Mouse (Mus musculus): Measurements from ENCODE around the gene Gpam. TPM values are rescaled to one million over a fixed set of nuclear protein-coding genes. Genes with fewer than 3 reads are reported as not detected.

Gpam gene
- polyA plus RNA-seq, 1 experiment from 2014 or later, result 24.2 TPM

DNA sequence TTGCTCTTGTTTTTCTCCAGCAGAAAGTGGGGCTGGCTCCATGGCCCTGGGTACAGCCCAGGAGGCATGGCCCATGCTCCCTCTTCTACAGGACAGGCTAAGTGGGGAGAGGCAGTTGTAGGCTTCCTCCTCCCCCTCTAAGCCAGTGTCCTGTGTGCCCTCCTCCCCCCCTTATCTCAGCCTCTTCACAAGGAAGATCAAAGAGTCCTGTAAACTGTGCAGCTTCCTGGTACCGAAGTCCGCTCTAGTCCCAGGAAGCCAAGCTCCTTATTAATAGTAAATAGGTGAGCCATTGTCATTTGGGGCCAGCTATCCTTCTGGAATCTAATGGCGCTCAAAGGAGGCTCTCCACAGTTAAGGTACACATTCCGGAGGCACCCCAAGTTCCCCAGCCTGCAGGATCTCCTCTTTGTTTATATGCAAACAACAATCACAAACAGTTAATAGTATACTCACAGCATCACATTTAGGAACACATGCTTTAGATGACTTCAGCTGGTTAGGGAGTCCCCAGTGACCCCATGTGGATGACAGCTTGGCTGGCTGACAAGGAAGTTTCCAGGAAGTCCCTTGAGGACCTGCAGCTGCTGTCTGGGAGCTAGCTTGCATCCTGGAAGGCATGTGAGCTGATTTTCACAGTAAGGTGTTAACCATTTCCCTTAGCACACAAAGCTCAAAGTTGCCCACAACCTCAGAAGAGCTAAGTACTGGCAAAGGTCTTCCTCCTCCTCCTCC, 9.8 kb upstream of the Gpam start:
- ATAC-seq, result no peak

DNA sequence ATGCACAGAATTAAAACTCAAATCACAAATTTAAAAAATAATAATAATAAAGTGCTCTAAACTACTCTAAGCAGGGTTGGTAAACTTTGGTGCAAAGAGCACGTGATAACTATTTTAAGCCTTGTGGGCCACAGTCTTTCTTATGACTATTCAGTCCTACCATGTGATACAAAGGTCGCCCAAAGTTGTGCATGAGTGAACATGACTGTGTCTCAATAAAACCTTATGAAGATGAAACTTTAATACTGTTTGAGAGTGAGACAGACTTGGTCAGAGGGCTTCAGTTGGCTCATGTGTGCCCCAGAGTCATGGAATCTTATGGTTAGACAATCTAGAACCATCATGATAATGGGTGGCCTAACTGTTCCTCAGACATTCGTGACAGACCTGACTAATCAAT, 8.9 kb upstream of the Gpam start:
- Histone ChIP-seq H3K27me3 (ENCODE audit: insufficient read depth, low read length) (no peaks in the 10 kb centered on the region), H3K9ac (replicated peaks) (no peak overlapping the region), H3K36me3 (replicated peaks; ENCODE audit: insufficient read depth, low read length) (no peaks in the 10 kb centered on the region), H3K9me3 (ENCODE audit: low read length) (no peaks in the 10 kb centered on the region), H3K27ac (ENCODE audit: low read depth) (no peak overlapping the region), H3K4me1 (ENCODE audit: insufficient read depth) (peaks cover 32% of the 10 kb centered on the region), H3K4me2 (ENCODE audit: low read depth, low read length) (no peak overlapping the region), H3K4me3 (ENCODE audit: low read depth, low read length) (no peak overlapping the region)
- TF ChIP-seq CTCF (IDR thresholded peaks at IDR 0.05; ENCODE audit: low read depth), result no peak
- no peak for TF ChIP-seq EP300 (IDR thresholded peaks at IDR 0.05; ENCODE audit: low read depth)
- WGBS (ENCODE audit: insufficient replicate concordance), result 69% methylated on average over 3 of the region's 3 CpGs
- no peak for DNase-seq
- ATAC-seq, result no peak

More for the DNA sequence above, 9.8 kb upstream of the Gpam start:
- peaks cover 29% of the 10 kb centered on the region for H3K4me1 ChIP-seq (ENCODE audit: insufficient read depth)
- no peak overlapping the region for H3K9ac ChIP-seq (replicated peaks)
- no peaks in the 10 kb centered on the region for H3K27me3 ChIP-seq (ENCODE audit: insufficient read depth, low read length)
- TF ChIP-seq CTCF (IDR thresholded peaks at IDR 0.05; ENCODE audit: low read depth) (no peak), EP300 (IDR thresholded peaks at IDR 0.05; ENCODE audit: low read depth) (no peak)
- DNase-seq, result peak; percentile 36
- no peaks in the 10 kb centered on the region for H3K36me3 ChIP-seq (replicated peaks; ENCODE audit: insufficient read depth, low read length)
- H3K27ac ChIP-seq (ENCODE audit: low read depth), result no peak overlapping the region
- H3K4me2 ChIP-seq (ENCODE audit: low read depth, low read length), result no peak overlapping the region
- no peak overlapping the region for H3K4me3 ChIP-seq (ENCODE audit: low read depth, low read length)
- no peaks in the 10 kb centered on the region for H3K9me3 ChIP-seq (ENCODE audit: low read length)
- WGBS (ENCODE audit: insufficient replicate concordance), result 47% methylated on average over 4 of the region's 4 CpGs

- TF ChIP-seq CTCF (IDR thresholded peaks at IDR 0.05; ENCODE audit: low read depth), result no peak
- no peak for TF ChIP-seq EP300 (IDR thresholded peaks at IDR 0.05; ENCODE audit: low read depth)
- H3K9ac ChIP-seq (replicated peaks), result no peak overlapping the region
- ATAC-seq, result no peak
- H3K4me3 ChIP-seq (ENCODE audit: low read depth, low read length), result no peak overlapping the region
- no peaks in the 10 kb centered on the region for H3K9me3 ChIP-seq (ENCODE audit: low read length)
- DNase-seq, result no peak
- no peaks in the 10 kb centered on the region for H3K36me3 ChIP-seq (replicated peaks; ENCODE audit: insufficient read depth, low read length)
- H3K27me3 ChIP-seq (ENCODE audit: insufficient read depth, low read length), result no peaks in the 10 kb centered on the region
- H3K4me2 ChIP-seq (ENCODE audit: low read depth, low read length), result no peak overlapping the region
- WGBS (ENCODE audit: insufficient replicate concordance), result 74% methylated on average over 9 of the region's 9 CpGs
- H3K4me1 ChIP-seq (ENCODE audit: insufficient read depth), result peaks cover 28% of the 10 kb centered on the region
- no peak overlapping the region for H3K27ac ChIP-seq (ENCODE audit: low read depth)
Observed at GRCm38 (mm10) chr19:55134521-55134920, 7.5 kb upstream of the Gpam start.

- DNase-seq, result no peak
Observed at GRCm38 (mm10) chr19:55132476-55132875, 5.4 kb upstream of the Gpam start.

DNA sequence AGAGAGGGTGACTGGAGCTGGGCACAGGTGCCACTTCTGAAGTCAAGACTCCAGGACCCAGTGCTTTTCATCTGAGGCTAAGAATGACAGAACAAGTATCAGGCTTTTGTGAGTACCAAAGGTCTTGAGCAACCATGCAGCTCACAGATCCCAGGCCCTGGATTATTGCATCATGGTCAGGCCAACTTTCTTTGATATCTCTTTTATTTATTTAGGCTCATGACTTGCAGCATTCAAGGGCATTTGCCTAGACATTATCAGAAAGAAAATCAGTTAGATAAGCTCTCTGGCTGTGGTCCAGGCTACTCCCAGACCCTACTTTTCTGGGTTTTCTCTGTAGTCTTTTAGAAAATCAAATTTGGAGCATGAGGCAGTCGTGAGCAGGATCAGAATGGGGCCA, 4.7 kb upstream of the Gpam start:
- H3K9me3 ChIP-seq (ENCODE audit: low read length), result no peaks in the 10 kb centered on the region
- no peaks in the 10 kb centered on the region for H3K36me3 ChIP-seq (replicated peaks; ENCODE audit: insufficient read depth, low read length)
- 22% methylated on average over 1 of the region's 1 CpGs for WGBS (ENCODE audit: insufficient replicate concordance)
- H3K27ac ChIP-seq (ENCODE audit: low read depth), result peak overlapping the region; percentile 53
- no peak overlapping the region for H3K4me2 ChIP-seq (ENCODE audit: low read depth, low read length)
- H3K27me3 ChIP-seq (ENCODE audit: insufficient read depth, low read length), result no peaks in the 10 kb centered on the region
- TF ChIP-seq EP300 (IDR thresholded peaks at IDR 0.05; ENCODE audit: low read depth), result peak; percentile 39; the same call in 1 of the 2 replicates
- TF ChIP-seq CTCF (IDR thresholded peaks at IDR 0.05; ENCODE audit: low read depth), result no peak
- DNase-seq (no peak), ATAC-seq (peak; percentile 31; the same call in 1 of the 2 replicates)
- peaks cover 11% of the 10 kb centered on the region for H3K4me1 ChIP-seq (ENCODE audit: insufficient read depth)
- no peak overlapping the region for H3K9ac ChIP-seq (replicated peaks)
- no peak overlapping the region for H3K4me3 ChIP-seq (ENCODE audit: low read depth, low read length)

More at GRCm38 (mm10) chr19:55132476-55132875, 5.4 kb upstream of the Gpam start:
- Histone ChIP-seq H3K4me1 (ENCODE audit: insufficient read depth) (peaks cover 18% of the 10 kb centered on the region), H3K27ac (ENCODE audit: low read depth) (no peak overlapping the region), H3K36me3 (replicated peaks; ENCODE audit: insufficient read depth, low read length) (no peaks in the 10 kb centered on the region), H3K27me3 (ENCODE audit: insufficient read depth, low read length) (no peaks in the 10 kb centered on the region), H3K4me2 (ENCODE audit: low read depth, low read length) (no peak overlapping the region), H3K9ac (replicated peaks) (no peak overlapping the region), H3K9me3 (ENCODE audit: low read length) (no peaks in the 10 kb centered on the region), H3K4me3 (ENCODE audit: low read depth, low read length) (no peak overlapping the region)
- TF ChIP-seq EP300 (IDR thresholded peaks at IDR 0.05; ENCODE audit: low read depth), result no peak
- no peak for TF ChIP-seq CTCF (IDR thresholded peaks at IDR 0.05; ENCODE audit: low read depth)
- WGBS (ENCODE audit: insufficient replicate concordance), result 68% methylated on average over 3 of the region's 3 CpGs
- no peak for ATAC-seq

- no peaks in the 10 kb centered on the region for H3K27me3 ChIP-seq (ENCODE audit: insufficient read depth, low read length)
- H3K9ac ChIP-seq (replicated peaks), result no peak overlapping the region
- no peak overlapping the region for H3K4me3 ChIP-seq (ENCODE audit: low read depth, low read length)
- DNase-seq (no peak), ATAC-seq (no peak)
- 88% methylated on average over 1 of the region's 1 CpGs for WGBS (ENCODE audit: insufficient replicate concordance)
- H3K27ac ChIP-seq (ENCODE audit: low read depth), result peak overlapping the region; percentile 39; the same call in 1 of the 2 replicates
- TF ChIP-seq CTCF (IDR thresholded peaks at IDR 0.05; ENCODE audit: low read depth) (no peak), EP300 (IDR thresholded peaks at IDR 0.05; ENCODE audit: low read depth) (no peak)
- H3K4me2 ChIP-seq (ENCODE audit: low read depth, low read length), result no peak overlapping the region
- no peaks in the 10 kb centered on the region for H3K36me3 ChIP-seq (replicated peaks; ENCODE audit: insufficient read depth, low read length)
- H3K9me3 ChIP-seq (ENCODE audit: low read length), result no peaks in the 10 kb centered on the region
- H3K4me1 ChIP-seq (ENCODE audit: insufficient read depth), result peaks cover 11% of the 10 kb centered on the region
Observed at GRCm38 (mm10) chr19:55128469-55128868, 1.4 kb upstream of the Gpam start.

Data from liver, postnatal 0 days (tissue).